Mouse (Mus musculus) ES-CJ7 (cell line): ENCODE measurements around the gene Sv2a.
"Not testable (repeated sequence)": the region's sequence is repeated elsewhere in the genome, so short reads cannot be mapped to it uniquely, and the experiment has no call there.

ENCODE experiments used
- DNase-seq: peaks from one replicate; pipeline ENCODE4 v3.0.0; 2011; ENCODE audit warnings: low read depth, low spot score

Sv2a gene

DNA sequence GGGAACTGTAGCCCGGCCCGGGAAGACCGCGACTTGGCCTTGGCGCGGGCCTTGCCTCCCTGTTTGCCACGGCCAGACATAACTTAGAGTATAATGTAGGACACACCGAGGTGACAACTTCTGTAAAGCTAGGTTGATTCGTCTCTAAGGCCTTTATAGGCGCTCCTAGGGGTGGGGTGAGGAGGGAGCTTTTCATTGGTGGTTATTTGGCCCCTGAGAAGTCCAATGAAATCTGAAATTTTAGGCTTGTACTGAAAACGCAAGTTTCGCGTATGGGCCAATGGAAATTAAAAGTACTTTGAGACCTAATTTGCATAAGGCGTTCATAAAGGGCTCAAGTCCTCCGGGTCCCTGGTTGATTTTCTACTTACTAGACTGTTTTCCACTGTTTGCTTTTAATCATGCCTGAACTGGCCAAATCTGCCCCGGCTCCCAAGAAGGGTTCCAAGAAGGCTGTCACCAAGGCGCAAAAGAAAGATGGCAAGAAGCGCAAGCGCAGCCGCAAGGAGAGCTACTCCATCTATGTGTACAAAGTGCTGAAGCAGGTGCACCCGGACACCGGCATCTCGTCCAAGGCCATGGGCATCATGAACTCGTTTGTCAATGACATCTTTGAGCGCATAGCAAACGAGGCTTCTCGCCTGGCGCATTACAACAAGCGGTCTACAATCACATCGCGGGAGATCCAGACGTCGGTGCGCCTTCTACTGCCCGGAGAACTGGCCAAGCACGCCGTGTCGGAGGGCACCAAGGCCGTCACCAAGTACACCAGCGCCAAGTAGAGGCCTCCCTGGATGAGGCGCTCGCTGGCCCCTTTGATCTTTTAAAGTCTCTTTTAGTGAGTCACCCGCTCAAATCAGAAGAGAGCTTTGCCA lies 40.1 kb downstream of the Sv2a start, which contains the start of the genes Hist2h2ac and Hist2h2be:
Gene Hist2h2ac (minus strand): TSS at position 116 of the 875 bp plus-strand sequence.
Gene Hist2h2be (plus strand): TSS at position 355 of the 875 bp plus-strand sequence.
- DNase-seq: peak; percentile 96

DNA sequence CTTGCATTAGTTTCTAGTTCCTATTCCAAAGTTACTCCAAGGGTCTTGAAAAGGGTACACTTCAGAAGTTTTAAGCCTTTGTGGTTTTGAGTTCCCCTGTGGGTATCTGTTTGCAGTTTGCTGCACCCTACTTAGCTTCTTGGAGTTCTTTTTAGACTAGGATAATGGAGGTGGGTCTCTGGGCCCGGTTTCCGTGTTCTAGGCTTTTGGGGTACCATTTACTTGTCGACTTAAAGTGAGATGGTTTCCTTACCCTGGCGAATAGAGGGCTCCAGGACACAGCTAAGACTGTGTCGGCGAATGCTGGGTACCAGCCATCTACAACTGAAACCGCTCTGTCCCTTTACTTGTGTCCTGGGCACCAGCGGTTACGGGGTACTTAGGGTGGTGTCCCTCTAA lies 40.7 kb downstream of the Sv2a start:
- no peak for DNase-seq

DNA sequence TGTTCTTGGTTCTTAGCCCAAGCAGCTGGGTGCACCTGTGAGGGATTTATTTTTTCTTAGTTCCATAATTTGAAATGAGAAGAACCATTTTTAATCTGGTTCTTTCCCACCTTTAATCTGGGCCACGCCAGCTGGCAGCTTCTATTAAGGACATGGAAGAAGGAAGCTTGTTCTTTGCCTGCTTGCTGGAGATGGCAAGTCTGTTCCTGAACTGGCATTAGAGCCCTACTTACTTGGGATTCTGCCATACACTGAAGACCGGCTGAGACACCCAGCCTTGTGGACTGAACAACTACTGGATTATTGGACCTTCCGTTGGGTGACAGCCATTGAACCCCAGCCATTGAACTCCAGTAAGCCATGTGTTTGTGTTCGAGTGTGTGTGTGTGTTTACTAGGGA lies 41.8 kb downstream of the Sv2a start:
- DNase-seq: no peak

DNA sequence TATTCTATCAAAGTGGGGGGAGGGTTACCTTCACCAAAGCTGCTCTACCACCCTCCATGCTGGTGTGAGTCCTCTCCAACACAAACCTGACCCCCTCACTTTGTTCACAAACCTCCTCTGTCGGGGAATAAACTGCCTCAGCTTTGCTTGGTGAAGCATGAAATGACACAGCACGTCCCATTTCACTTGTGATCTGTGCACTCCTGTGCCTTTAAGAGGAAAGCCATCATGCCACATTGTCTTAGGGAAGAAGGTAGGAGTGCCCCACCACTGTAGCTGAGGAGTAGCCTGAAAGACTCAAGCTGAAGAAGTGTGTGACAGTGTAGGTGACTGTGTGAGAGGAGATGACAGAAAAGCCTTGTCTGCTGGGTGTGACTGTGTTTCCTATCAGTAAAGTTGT lies 44.5 kb downstream of the Sv2a start:
- no peak for DNase-seq

DNA sequence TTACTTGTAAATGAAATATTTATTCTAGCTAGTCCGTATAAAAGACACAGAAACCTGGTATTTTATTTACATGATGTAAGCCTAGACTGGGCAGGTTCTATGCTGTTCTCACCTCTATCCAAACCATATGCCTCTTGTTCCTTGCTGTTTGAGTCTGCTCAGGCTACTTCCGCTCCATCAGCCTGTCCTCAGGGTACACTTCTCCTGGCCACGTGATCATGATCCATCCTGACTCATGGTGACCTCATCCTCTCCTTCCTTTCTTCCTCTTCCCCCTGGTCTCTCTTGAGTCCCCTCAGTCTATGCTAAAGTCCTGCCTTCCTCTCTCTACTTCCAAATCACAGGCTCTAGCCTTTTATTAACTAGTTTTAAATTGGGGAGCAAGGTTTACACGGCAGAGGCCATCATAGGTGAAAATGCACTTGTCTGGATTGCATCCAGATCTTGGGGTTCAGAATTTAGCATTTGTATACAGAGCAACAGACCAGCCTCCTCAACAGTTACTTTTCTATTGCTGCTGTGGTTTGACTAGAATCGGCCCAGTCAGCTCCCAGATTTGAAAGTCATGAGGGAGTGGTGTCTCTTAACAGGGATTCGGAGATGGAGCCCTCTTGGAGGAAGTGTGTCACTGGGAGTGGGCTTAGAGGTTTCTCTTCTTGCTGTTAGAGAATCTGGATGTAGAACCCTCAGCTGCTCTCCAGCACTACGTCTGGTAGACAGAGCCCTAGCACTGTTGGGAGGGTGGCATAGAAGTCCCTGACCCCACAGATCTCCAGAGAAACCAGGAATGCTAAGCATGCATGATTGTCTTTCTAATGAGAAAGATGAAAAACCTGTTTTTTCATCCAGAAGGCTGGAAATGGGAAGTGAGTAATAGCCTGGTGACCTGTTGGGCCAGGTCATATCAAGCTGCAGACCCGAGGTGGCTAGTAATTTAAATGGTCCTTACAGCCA lies 46.0 kb downstream of the Sv2a start:
- no peak for DNase-seq

DNA sequence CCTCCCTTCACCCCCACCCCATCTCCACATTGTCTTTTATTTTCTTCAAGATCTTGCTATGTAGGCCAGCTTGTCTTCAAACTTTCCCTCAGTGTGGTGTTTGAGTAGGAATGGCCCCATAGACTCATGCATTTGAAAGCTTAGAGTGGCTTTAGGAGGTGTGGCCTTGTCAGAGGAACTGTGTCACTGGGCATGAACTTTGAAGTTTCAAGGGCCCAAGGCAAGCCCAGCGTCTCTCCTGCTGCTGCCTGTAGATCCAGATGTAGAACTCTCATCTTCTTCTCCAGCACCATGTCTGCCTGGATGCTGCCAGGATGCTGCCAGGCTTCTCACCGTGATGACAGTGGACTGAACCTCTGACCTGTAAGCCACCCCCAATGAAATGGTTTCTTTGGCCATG lies 47.9 kb downstream of the Sv2a start:
- no peak for DNase-seq

DNA sequence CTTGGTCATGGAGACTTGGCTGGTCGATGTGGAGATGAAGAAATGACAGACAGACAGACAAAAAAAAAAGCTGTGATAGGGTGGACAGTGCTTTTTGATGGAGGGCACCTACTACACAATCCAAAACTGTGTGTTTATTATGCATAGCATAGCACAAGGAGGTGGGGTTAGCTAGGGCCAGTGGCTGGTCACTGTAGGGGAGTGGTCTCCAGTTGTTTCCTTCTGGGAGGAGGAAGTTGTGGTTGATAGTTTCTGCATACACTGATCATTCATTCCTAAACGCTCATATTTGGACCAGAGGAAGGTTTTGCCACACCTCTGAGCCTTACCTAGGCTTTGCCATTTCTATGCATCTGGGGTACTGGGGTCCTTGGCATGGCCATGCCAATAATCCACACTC lies 49.5 kb downstream of the Sv2a start:
- no peak for DNase-seq

DNA sequence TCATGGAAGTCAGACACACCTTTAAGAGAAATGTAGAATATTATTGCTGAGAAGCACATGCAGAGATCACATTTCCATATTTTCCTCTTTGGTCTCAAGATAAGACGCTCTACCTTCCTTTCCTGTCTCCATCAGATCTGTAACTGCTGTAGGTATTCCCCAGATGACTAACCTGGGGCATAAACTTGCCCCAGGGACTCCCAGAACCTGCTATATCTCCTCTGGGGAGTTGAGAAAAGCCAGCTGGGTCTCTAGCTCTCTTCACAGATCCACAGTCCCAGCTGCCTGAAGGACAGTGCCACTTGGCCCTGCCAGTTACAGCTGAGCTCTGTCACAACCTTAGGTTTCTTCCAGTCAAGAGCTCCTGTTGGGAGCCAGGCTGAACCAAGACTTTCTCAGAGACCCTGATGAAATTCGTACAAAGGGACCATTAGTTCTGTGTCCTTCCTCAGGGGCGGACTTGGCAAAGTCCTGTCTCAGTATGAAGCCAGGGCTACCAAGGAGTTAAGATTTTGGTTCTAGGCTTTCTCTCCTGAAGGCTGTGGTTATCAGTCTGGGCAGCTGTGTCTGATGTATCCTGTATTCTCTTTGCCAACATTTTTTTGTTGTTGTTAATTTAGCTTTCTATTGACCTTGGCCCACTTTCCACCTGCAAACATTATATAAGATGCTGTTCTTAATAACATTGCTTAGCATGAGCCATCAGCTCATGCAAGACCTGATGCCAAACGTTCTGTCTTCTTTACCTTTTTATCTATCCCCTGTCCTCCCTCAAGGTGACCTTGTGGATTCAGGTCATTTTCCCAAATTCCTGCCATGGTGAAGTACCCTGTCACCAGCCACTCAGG lies 50.2 kb downstream of the Sv2a start:
- no peak for DNase-seq

DNA sequence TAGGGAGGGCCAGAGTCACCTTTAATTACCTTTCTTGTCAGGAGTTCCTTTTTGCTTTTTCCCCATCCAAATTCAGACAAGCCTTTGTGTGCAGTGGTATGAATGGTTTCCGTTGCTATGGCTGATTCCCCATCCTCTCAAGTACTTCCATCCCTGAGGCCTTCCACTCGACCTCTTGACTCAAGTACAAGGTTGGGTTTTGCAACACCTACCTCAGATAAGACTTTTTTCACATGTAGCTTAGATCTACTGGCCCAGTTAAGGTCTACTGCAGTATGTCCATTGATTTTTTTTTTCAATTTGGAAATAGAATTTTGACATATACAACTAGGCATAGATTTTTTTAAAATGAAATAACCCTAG lies 50.8 kb downstream of the Sv2a start:
- no peak for DNase-seq

DNA sequence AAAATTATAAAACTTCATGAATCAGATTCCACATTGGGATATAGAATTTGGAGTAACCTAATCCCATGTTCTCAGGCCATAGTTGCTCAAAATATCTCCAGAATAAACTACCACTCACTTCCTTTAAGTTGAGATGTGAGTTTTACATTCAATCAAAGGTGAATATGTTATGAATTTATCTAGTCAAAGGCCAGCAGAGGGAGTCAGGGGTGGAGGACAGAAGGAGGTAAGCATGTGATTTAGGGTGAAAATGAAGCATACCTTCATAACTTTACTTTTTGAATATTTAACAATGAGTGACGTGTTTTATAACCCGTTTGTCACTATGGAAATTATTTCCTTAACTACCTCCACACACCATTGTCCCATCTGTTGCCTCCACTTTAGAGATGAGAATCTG lies 54.0 kb downstream of the Sv2a start:
- DNase-seq: no peak

DNA sequence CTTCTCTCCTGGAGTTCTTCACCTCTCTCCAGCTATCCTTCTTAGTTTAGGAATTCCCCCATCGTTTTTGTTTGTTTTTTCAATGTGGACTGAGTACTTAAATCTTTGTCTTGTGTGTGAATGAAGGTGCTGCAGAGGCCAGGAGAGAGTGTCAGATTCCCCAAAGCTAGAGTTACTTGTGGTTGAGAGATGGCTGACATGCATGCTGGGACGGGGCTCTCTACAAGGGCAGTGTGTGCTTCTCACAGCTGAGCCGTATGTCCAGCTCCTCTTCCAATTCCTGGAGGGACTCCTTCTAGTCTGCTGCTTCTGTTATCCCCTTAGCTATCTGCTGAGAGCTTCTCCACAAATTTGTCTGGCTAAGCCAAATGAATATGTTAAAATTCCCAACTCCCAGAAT lies 54.9 kb downstream of the Sv2a start:
- no peak for DNase-seq

DNA sequence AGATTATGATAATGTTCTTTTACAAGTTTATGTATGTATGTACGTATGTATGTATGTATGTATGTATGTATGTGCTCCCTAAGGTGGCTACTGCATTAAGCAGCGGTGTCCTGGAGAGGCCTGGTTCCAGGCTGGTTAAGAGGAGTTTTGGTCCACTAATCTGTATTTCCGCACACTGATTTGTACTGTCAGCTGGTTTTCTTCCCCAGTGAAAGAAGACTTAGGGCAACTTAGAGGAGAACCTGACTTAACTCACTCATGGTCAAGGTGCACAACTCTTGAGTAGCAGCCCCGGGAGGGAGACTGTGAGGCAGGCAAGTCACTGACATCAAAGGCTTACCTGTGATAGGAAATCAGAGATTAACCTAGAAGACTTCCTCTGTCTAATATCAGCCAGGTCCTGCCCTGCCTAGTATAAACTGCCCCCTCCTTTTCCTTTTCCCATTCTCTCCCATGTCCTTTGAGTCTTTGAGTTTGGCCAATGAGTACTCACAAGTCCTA lies 55.9 kb downstream of the Sv2a start:
- no peak for DNase-seq

DNA sequence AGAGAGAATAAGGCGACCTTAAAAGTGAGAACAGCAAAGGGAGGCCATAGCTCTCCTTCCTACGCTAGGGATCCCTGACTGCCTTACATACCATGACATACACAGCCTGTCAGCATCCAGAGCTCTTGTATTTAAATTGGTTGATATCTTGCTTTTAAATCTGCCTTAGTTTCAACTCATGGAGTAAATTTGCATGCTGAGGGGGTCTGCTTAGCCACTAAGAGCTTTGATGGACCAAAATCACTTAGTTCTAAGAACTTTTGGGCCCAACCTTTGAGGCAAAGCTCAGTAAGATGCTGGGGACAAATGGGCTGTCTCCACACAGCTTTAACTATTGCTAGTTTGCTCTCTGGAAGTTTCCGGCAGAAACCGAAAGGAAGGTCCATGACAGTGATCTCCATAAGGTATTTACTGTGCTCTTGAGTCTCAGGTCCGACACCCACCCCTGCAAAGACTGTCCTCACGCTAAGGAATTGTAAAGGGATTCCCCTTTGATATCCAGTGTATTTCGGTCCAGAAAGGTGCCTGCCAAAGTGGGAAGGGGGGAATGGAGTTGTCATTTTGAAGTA lies 56.5 kb downstream of the Sv2a start:
- peak; percentile 49 for DNase-seq

DNA sequence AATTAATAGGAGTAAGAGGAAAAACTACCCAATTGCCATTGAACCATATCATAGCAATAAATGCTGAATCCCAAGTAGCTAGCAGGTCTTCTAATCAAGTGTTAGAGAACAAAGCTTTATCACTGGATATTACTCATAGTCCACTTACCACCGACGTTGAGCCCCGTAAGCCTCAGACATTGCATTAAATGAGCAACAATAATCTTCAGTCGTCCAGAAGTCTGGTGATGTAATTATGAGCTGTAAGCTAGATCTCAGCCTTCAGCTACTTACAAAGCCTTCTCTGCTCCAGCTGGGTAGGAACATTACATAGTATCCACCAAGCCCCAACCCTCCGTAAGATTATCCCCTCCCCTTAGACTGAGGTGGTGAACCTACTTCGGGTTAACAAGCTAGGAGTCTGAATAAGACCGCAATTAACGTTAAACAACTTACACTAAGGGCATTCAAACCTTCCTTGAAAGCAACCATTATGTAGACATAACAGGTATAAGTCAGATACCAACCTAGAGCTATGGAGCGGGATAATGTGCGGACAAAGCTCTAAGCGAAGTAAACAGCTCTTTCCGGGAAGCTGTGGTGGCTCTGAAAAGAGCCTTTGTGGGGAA lies 57.1 kb downstream of the Sv2a start:
- DNase-seq: peak; percentile 75

DNA sequence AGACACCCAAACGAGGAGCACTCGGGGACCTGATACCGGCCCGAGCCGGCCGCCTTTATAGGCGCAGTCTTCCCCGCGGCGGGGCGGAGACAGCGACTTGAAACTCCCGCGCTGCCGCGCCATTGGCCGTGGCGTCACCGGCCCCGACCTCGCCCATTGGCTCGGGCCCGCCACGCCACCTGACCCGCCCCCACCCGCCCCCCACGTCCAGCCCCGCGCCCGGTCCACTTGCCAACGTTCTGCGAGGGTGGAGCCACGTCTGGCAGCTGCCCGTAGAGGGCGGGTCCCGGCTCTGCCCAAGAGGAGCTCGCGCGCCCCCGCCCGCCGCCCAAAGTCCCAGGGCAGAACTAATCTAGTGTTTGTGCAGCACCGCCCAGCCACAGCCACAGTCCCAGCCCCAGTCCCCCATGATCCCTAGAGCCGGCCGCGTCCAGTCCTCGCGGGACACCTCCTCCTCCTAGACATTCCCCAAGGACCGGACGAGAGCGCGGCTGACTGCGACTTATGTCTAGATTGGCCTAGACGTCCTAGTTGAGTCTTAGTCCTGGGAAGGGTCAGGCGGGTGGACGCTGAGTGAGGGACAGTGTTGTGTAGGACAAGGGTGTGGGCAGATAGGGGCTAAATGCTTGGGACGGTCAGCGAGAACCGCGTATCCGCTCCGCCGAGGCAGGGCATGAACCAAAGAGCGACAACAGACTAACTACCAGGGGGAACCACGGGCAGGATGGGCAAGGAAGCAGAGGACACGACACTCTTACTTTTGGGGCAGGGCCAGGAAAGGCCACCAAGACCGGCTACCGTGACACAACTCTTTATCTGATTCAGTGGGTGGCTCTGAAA lies 58.2 kb downstream of the Sv2a start, which contains the start of gene Hist2h3c2:
Gene Hist2h3c2 (minus strand): TSS at position 174 of the 840 bp plus-strand sequence.
- DNase-seq: not testable (repeated sequence)

DNA sequence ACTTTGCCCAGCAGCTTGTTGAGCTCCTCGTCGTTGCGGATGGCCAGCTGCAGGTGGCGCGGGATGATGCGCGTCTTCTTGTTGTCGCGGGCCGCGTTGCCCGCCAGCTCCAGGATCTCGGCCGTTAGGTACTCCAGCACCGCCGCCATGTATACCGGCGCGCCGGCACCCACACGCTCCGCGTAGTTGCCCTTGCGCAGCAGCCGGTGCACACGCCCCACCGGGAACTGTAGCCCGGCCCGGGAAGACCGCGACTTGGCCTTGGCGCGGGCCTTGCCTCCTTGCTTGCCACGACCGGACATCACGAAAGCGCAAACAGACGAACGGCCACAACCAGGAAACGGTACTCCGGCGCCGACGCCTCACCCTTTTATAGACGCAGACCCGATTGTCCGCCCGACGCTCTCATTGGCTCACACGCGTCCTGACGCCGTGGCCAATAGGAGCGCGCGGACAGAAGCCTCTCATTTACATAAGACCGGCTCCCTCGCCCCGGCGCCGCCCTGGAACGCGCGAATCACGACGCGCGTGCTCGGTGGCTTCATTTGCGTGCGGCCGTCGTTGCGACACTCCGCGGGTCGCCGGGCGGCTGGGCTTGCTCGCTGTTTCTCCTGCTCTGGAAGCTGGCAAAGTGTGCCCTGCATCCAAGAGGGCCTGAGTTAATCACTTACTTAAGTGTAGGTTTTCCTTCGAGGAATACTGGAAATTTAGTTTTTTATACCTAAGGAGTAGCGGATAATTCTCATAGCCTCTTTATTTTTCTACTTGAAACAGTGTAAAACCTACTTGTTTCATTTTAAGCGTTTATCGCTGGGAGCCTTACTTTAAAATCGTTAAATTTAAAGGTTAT lies 59.2 kb downstream of the Sv2a start, which contains the start of gene Hist2h2aa2:
Gene Hist2h2aa2 (minus strand): TSS at position 328 of the 850 bp plus-strand sequence.
- DNase-seq: peak; percentile 66

DNA sequence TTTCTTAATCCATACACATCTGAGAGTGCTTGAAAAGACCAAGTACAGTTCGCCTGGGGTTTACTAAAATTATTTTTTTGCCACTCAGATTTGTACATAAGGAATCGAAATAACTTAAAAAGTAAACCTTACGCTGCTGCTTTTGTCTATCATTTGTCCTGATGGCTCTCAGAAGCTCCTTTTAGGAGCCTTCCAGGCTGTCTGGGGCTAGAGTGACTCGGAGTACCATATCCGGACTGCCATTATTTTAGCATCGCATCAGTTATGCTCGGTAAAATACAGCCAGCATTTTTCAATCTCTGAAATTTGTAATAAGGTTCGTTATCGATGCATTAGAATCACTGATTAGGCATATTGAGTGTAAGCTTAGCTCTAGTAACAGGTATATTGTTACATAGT lies 59.8 kb downstream of the Sv2a start:
- no peak for DNase-seq

DNA sequence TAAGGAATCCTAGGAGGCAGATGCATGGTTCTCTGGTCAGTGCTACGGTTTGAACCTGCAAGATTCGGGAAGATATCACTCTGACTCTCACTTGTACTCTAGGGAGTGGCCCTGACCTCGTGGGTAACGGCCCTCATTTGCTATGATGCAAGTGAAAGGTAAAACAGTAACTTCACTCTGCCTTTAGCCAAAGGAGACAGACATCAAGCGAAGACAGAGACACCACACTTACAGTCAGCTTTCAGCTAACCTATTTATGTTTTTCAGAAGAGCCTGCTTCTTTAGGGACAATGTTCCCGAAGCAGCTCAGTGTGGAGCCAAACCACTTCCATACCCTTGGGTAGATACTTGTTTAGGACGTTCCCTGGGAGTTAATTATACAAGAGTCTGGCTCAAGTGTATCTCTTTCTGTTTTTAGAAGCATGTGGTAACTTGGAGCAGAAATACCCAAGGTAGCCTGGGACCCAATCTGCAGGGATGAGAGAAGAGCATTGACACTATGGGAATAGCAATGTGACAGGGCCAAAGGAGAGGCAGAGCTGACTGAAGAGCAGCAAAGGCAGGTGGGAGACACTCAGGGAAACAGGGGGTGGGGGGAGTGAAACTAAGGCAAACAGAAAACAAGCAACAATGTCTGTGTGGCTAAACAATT lies 63.1 kb downstream of the Sv2a start:
- peak; percentile 23 for DNase-seq
